Mouse (Mus musculus) G1E (cell line): ENCODE data around the gene Cwh43. TPM values are rescaled to one million over a fixed set of nuclear protein-coding genes. Genes with fewer than 3 reads are reported as not detected.

Source experiments
- ATAC-seq: 2 replicates; pipeline ENCODE4 v1.8.0; 2016; ENCODE audit warnings: mild to moderate bottlenecking; ENCODE audit not compliant: insufficient number of reproducible peaks, poor library complexity, low FRiP score, severe bottlenecking; ENCODE audit errors: extremely low read depth
- DNase-seq: peaks from one replicate; pipeline ENCODE4 v3.0.0; 2012; ENCODE audit warnings: low spot score
- H3K27me3 ChIP-seq: 2 replicates; pipeline ENCODE4 v1.6.1; 2012; ENCODE audit warnings: mild to moderate bottlenecking, low read length, inconsistent platforms; ENCODE audit not compliant: insufficient read depth
- H3K36me3 ChIP-seq: replicated peaks from 2 replicates; pipeline ENCODE3; 2012; ENCODE audit warnings: mild to moderate bottlenecking, inconsistent platforms
- H3K4me1 ChIP-seq: 2 replicates; pipeline ENCODE4 v1.6.1; 2012; ENCODE audit warnings: low read depth, low read length, inconsistent platforms, mixed read lengths; ENCODE audit not compliant: insufficient read depth
- H3K4me3 ChIP-seq: 2 replicates; pipeline ENCODE4 v1.5.1; 2012; ENCODE audit warnings: low read depth, mild to moderate bottlenecking, inconsistent platforms, low read length, moderate library complexity, mixed read lengths
- H3K9me3 ChIP-seq: replicated peaks from 2 replicates; pipeline ENCODE4 v1.6.1; 2012; ENCODE audit warnings: inconsistent platforms
- CTCF ChIP-seq: IDR thresholded peaks from 2 replicates; pipeline ENCODE4 v1.5.1; 2012; ENCODE audit warnings: low read depth, low read length, inconsistent platforms, mixed read lengths
- GATA1 ChIP-seq: IDR thresholded peaks from 2 replicates; pipeline ENCODE4 v1.6.1; 2012; ENCODE audit warnings: borderline replicate concordance, low read length, inconsistent platforms, mixed read lengths
- GATA2 ChIP-seq: IDR thresholded peaks from 2 replicates; pipeline ENCODE4 v1.6.1; 2012; ENCODE audit warnings: low read depth, low read length, inconsistent platforms, borderline replicate concordance
- POLR2AphosphoS5 ChIP-seq: IDR thresholded peaks from 2 replicates; pipeline ENCODE4 v1.6.1; 2012; ENCODE audit warnings: low read depth, low read length, inconsistent platforms; ENCODE audit not compliant: insufficient replicate concordance
- TAL1 ChIP-seq: conservative IDR thresholded peaks from 2 replicates; pipeline ENCODE4 v1.6.1; 2012; ENCODE audit warnings: low read depth, low read length, inconsistent platforms, mixed read lengths
- polyA plus RNA-seq: library from polyadenylated mRNA; stranded (reverse); fragments of >175 nt; gene quantifications from 2 replicates; pipeline ENCODE4 v1.2.3, GENCODE M21; 2012
- total RNA-seq, 2 experiments: library from RNA; stranded (forward) in 1 of 2; stranded (reverse) in 1 of 2; fragments of 200-1000 nt in 1 of 2; fragments of >200 nt in 1 of 2; fragmentation: Nextera tagmentation in 1 of 2; gene quantifications; 2 replicates each; pipeline ENCODE4 v1.2.3; 2014 to 2017

Cwh43 gene
- total and polyA plus RNA-seq, 3 experiments = not detected

DNA sequence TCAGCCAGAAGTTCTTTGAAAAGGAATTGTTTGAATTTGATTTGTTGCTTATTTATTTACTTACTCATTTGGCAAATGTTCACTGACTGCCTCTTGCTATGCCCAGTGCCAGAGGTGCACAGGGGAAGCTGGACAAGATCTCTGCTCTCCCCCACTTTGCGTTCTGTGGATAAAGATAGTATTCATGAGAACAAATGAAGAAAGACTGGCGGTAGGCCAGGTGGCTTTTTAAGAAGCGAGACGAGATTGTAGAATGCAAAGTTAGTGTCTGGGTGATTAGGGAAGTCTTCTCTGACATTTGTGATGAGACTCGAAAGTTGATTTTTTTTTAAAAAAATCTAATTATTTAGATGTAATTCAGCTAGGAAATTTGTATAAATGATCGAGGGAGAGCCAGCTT lies 20.9 kb downstream of the Cwh43 start:
- no peak for DNase-seq
- Histone ChIP-seq H3K36me3 (no peaks in the 10 kb centered on the region), H3K4me3 (no peak overlapping the region), H3K9me3 (no peaks in the 10 kb centered on the region), H3K4me1 (peaks cover 4% of the 10 kb centered on the region), H3K27me3 (peaks cover 16% of the 10 kb centered on the region)
- ATAC-seq = no peak
- TF ChIP-seq GATA1 = no peak
- TF ChIP-seq POLR2AphosphoS5 = no peak
- TF ChIP-seq GATA2 = no peak
- TF ChIP-seq TAL1 = no peak
- TF ChIP-seq CTCF = no peak

- no peaks in the 10 kb centered on the region for H3K9me3 ChIP-seq
- TF ChIP-seq GATA2 = no peak
- peak; percentile 30; the same call in 1 of the 2 replicates for TF ChIP-seq CTCF
- no peak for TF ChIP-seq TAL1
- no peak for TF ChIP-seq POLR2AphosphoS5
- no peak for TF ChIP-seq GATA1
- no peaks in the 10 kb centered on the region for H3K36me3 ChIP-seq
- H3K4me3 ChIP-seq = no peak overlapping the region
- DNase-seq (no peak), ATAC-seq (peak; percentile 40; the same call in 1 of the 2 replicates)
- peaks cover 19% of the 10 kb centered on the region for H3K27me3 ChIP-seq
- peaks cover 24% of the 10 kb centered on the region for H3K4me1 ChIP-seq
These were observed 25.7 kb downstream of the Cwh43 start for GRCm38 (mm10) chr5:73431581-73431980.

GRCm38 (mm10) chr5:73432805-73433204 lies 26.9 kb downstream of the Cwh43 start:
- no peak overlapping the region for H3K4me3 ChIP-seq
- H3K36me3 ChIP-seq = no peaks in the 10 kb centered on the region
- H3K4me1 ChIP-seq = peaks cover 25% of the 10 kb centered on the region
- TF ChIP-seq CTCF = no peak
- TF ChIP-seq POLR2AphosphoS5 = no peak
- TF ChIP-seq GATA1 = no peak
- TF ChIP-seq TAL1 = no peak
- TF ChIP-seq GATA2 = no peak
- DNase-seq (no peak), ATAC-seq (peak; percentile 45)
- H3K9me3 ChIP-seq = no peaks in the 10 kb centered on the region
- peaks cover 17% of the 10 kb centered on the region for H3K27me3 ChIP-seq

DNA sequence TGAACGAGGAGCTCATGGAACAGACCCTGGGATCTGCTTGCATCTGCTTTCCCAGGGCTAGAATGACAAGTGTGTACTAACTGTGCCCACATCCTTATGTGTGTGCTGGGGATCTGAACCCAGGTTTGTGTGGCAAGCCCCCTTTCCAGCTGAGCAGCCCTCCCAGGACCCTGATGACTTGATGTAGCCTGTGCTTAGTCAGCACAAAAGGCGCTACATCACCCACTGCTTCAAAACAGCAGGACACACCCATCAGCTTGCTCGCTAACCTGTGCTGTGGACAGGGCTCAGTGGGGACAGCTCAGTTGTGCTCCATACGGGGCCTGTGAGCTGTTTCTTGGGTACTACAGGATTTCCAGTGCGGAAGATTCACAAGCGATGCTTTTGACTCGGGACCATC lies 28.9 kb downstream of the Cwh43 start:
- peaks cover 28% of the 10 kb centered on the region for H3K4me1 ChIP-seq
- ATAC-seq (no peak), DNase-seq (no peak)
- peaks cover 15% of the 10 kb centered on the region for H3K27me3 ChIP-seq
- H3K9me3 ChIP-seq = no peaks in the 10 kb centered on the region
- H3K4me3 ChIP-seq = no peak overlapping the region
- H3K36me3 ChIP-seq = no peaks in the 10 kb centered on the region
- TF ChIP-seq GATA1 = no peak
- no peak for TF ChIP-seq TAL1
- TF ChIP-seq POLR2AphosphoS5 = no peak
- TF ChIP-seq CTCF = no peak
- TF ChIP-seq GATA2 = no peak

- TF ChIP-seq GATA2 (no peak), GATA1 (no peak), POLR2AphosphoS5 (no peak), CTCF (no peak)
- ATAC-seq = peak; percentile 45; the same call in 1 of the 2 replicates
- H3K9me3 ChIP-seq = no peaks in the 10 kb centered on the region
- no peak overlapping the region for H3K4me3 ChIP-seq
- peaks cover 19% of the 10 kb centered on the region for H3K4me1 ChIP-seq
- peaks cover 25% of the 10 kb centered on the region for H3K27me3 ChIP-seq
- DNase-seq = no peak
- no peaks in the 10 kb centered on the region for H3K36me3 ChIP-seq
These were observed 36.3 kb downstream of the Cwh43 start for GRCm38 (mm10) chr5:73442176-73442575.

DNA sequence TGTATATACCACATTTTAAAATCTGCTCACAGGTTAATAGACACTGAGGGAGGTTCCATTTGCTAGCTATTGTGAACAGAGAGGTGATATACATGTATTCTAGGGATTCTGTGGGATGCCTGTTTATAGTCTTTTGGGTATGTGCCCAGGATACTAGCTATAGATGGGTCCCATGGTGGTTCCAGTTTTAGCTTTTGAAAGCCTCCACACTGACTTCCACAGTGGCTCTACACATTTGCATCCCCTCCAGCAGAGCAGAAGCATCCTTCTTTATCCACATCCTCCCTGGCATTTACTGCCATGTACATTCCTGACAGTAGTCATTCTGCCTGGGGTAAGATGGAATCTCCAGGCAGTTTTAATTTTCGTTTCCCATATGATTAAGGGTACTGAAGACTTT lies 44.4 kb downstream of the Cwh43 start:
- Histone ChIP-seq H3K27me3 (no peaks in the 10 kb centered on the region), H3K9me3 (no peaks in the 10 kb centered on the region), H3K4me1 (peaks cover 13% of the 10 kb centered on the region), H3K4me3 (no peak overlapping the region), H3K36me3 (no peaks in the 10 kb centered on the region)
- ATAC-seq (no peak), DNase-seq (no peak)
- TF ChIP-seq TAL1 = no peak
- TF ChIP-seq GATA1 = no peak
- no peak for TF ChIP-seq GATA2
- TF ChIP-seq POLR2AphosphoS5 = no peak
- no peak for TF ChIP-seq CTCF
